ENCODE assay signal across 7 mouse cellular contexts in the genomic region with DNA sequence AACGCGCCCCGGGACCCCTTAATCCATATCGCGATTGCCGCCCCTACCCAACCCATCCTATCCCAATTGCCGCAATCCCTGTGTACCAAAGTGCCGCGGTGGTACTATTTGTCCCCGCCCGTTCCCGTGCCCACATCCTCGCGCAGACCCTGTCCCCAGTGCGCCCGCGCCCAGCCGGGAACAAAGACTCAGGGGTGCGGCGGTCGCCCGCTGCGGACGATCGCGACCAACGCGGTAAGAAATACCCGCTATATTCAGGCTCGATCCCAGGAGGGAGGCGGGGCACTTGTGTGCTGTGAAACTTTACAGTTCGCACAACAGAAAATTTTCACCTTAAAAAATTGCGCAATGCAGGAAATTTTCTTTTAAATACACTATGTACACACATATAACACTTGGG. TPM values are rescaled to one million over a fixed set of nuclear protein-coding genes. Genes with fewer than 3 reads are reported as not detected.
DNase-seq lines count a peak whose midpoint lies in the region; ATAC-seq and TF ChIP-seq lines count a peak whose summit lies in the region.

No protein-coding gene starts in this region.

- peaks cover 7% of the 10 kb centered on the region; the same call in 1 of the 2 replicates for H3K4me1 ChIP-seq in neural tube, embryonic 11.5 days (ENCODE audit: control insufficient read depth, insufficient read depth, low read length)
- peaks cover 55% of the 10 kb centered on the region for H3K4me1 ChIP-seq in forebrain, embryonic 12.5 days
- peaks cover 47% of the 10 kb centered on the region for H3K4me1 ChIP-seq in limb, embryonic 15.5 days
- H3K4me1 ChIP-seq in stomach, postnatal 0 days (replicated peaks; ENCODE audit: control insufficient read depth, insufficient read depth), result no peaks in the 10 kb centered on the region; the same call in none of the 2 replicates

- ATAC-seq in neural tube, embryonic 11.5 days (ENCODE audit: insufficient read depth, low FRiP score, low TSS enrichment), result 0 out of 2 replicates have a peak, but pooled peaks have one; percentile 8
- peak; percentile 17 for ATAC-seq in forebrain, embryonic 12.5 days (ENCODE audit: low FRiP score)
- ATAC-seq in limb, embryonic 15.5 days (ENCODE audit: insufficient number of reproducible peaks, low FRiP score, low TSS enrichment, low read depth), result no peak
- ATAC-seq in stomach, postnatal 0 days (ENCODE audit: low FRiP score, low TSS enrichment), result no peak

- 50% methylated on average over 33 of the region's 33 CpGs for WGBS in neural tube, embryonic 11.5 days
- WGBS in forebrain, embryonic 12.5 days, result 39% methylated on average over 33 of the region's 33 CpGs
- 59% methylated on average over 33 of the region's 33 CpGs for WGBS in limb, embryonic 15.5 days
- 53% methylated on average over 33 of the region's 33 CpGs for WGBS in stomach, postnatal 0 days

- peaks cover 8% of the 10 kb centered on the region for H3K9me3 ChIP-seq in neural tube, embryonic 11.5 days (ENCODE audit: control insufficient read depth, low read length)
- peaks cover 33% of the 10 kb centered on the region for H3K9me3 ChIP-seq in forebrain, embryonic 12.5 days
- H3K9me3 ChIP-seq in limb, embryonic 15.5 days, result peaks cover 25% of the 10 kb centered on the region; the same call in 1 of the 2 replicates
- H3K9me3 ChIP-seq in stomach, postnatal 0 days (ENCODE audit: control insufficient read depth, low read length), result 0 out of 2 replicates have a peak, but pooled peaks cover 7% of the 10 kb centered on the region

- peak overlapping the region; percentile 84 for H3K27ac ChIP-seq in neural tube, embryonic 11.5 days (ENCODE audit: low read depth, low read length)
- peak overlapping the region; percentile 93 for H3K27ac ChIP-seq in forebrain, embryonic 12.5 days
- H3K27ac ChIP-seq in limb, embryonic 15.5 days, result peak overlapping the region; percentile 40
- H3K27ac ChIP-seq in stomach, postnatal 0 days (replicated peaks), result no peak overlapping the region

- peak overlapping the region; percentile 54 for H3K4me3 ChIP-seq in neural tube, embryonic 11.5 days (ENCODE audit: low read depth, low read length)
- H3K4me3 ChIP-seq in forebrain, embryonic 12.5 days (replicated peaks), result peak overlapping the region; percentile 60
- H3K4me3 ChIP-seq in limb, embryonic 15.5 days, result peak overlapping the region; percentile 46
- peak overlapping the region; percentile 39 for H3K4me3 ChIP-seq in stomach, postnatal 0 days (ENCODE audit: low read depth, low read length)

- H3K9ac ChIP-seq in neural tube, embryonic 11.5 days (ENCODE audit: low read length), result peak overlapping the region; percentile 85
- H3K9ac ChIP-seq in forebrain, embryonic 12.5 days, result peak overlapping the region; percentile 81
- peak overlapping the region; percentile 28; the same call in 1 of the 2 replicates for H3K9ac ChIP-seq in limb, embryonic 15.5 days
- H3K9ac ChIP-seq in stomach, postnatal 0 days (ENCODE audit: low read length), result peak overlapping the region; percentile 43

- DNase-seq in neural tube, embryonic 11.5 days (ENCODE audit: low spot score), result no peak
- DNase-seq in neural tube, embryonic 10.5 days (ENCODE audit: extremely low spot score, low spot score), result no peak
- DNase-seq in stomach, postnatal 0 days (ENCODE audit: low spot score), result no peak
- DNase-seq in adrenal gland, adult 2 months, result no peak
- no peak for DNase-seq in yolk sac, embryonic 10.5 days (ENCODE audit: low spot score)

- no peaks in the 10 kb centered on the region for H3K27me3 ChIP-seq in neural tube, embryonic 11.5 days (ENCODE audit: control insufficient read depth, insufficient read depth, low read length)
- H3K27me3 ChIP-seq in forebrain, embryonic 12.5 days, result no peaks in the 10 kb centered on the region
- H3K27me3 ChIP-seq in limb, embryonic 15.5 days, result no peaks in the 10 kb centered on the region
- H3K27me3 ChIP-seq in stomach, postnatal 0 days (ENCODE audit: control insufficient read depth, insufficient read depth, low read length), result no peaks in the 10 kb centered on the region

- TF ChIP-seq CTCF in stomach, postnatal 0 days (IDR thresholded peaks at IDR 0.05; ENCODE audit: low read depth), result no peak

- peaks cover 16% of the 10 kb centered on the region for H3K36me3 ChIP-seq in neural tube, embryonic 11.5 days (ENCODE audit: control insufficient read depth, insufficient read depth, low read length)
- H3K36me3 ChIP-seq in forebrain, embryonic 12.5 days (replicated peaks), result peaks cover 84% of the 10 kb centered on the region
- H3K36me3 ChIP-seq in limb, embryonic 15.5 days, result peaks cover 68% of the 10 kb centered on the region
- H3K36me3 ChIP-seq in stomach, postnatal 0 days (ENCODE audit: control insufficient read depth, insufficient read depth, low read length), result peaks cover 7% of the 10 kb centered on the region; the same call in 1 of the 2 replicates

- TF ChIP-seq EP300 in stomach, postnatal 0 days (optimal IDR thresholded peaks at IDR 0.05), result no peak

- H3K4me2 ChIP-seq in neural tube, embryonic 11.5 days (ENCODE audit: low read depth), result peak overlapping the region; percentile 69
- peak overlapping the region; percentile 36 for H3K4me2 ChIP-seq in forebrain, embryonic 12.5 days
- peak overlapping the region; percentile 67 for H3K4me2 ChIP-seq in limb, embryonic 15.5 days
- H3K4me2 ChIP-seq in stomach, postnatal 0 days (replicated peaks; ENCODE audit: low read depth), result peak overlapping the region; percentile 66

RNA-seq across cellular contexts. Expression of gene Nnat, which starts 0.4 kb away (rescaled TPM):
- 1,357 and 1,505 TPM in 2 replicates for polyA plus RNA-seq in neural tube, embryonic 11.5 days (2014; fragmentation: Nextera tagmentation; extraction: Ambion mirVana)
- polyA plus RNA-seq in forebrain, embryonic 12.5 days (2016; fragmentation: Nextera tagmentation; extraction: Ambion mirVana), result 5,265 and 5,863 TPM in 2 replicates
- polyA plus RNA-seq in limb, embryonic 15.5 days (2015; fragmentation: Nextera tagmentation; extraction: Ambion mirVana), result 233 and 285 TPM in 2 replicates
- polyA plus RNA-seq in stomach, postnatal 0 days (2015; fragmentation: Nextera tagmentation; extraction: Ambion mirVana), result 137 and 150 TPM in 2 replicates
- 10 to 100 TPM; 32.4 to 94.3 TPM for total RNA-seq in adrenal gland, adult 2 months (2021)
- 111 and 203 TPM in 2 replicates for polyA plus RNA-seq in adrenal gland, adult 2 months (2012; rRNA removed)

RNA-seq across cellular contexts. Expression of gene Blcap, which starts 10.8 kb away (rescaled TPM):
- 99.5 and 105 TPM in 2 replicates for polyA plus RNA-seq in neural tube, embryonic 11.5 days (2014; fragmentation: Nextera tagmentation; extraction: Ambion mirVana)
- polyA plus RNA-seq in forebrain, embryonic 12.5 days (2016; fragmentation: Nextera tagmentation; extraction: Ambion mirVana), result 144 and 156 TPM in 2 replicates
- polyA plus RNA-seq in limb, embryonic 15.5 days (2015; fragmentation: Nextera tagmentation; extraction: Ambion mirVana), result 54.3 and 54.5 TPM in 2 replicates
- 28.9 and 30.0 TPM in 2 replicates for polyA plus RNA-seq in stomach, postnatal 0 days (2015; fragmentation: Nextera tagmentation; extraction: Ambion mirVana)
- 10 to 100 TPM; 66.3 to 98.1 TPM for total RNA-seq in adrenal gland, adult 2 months (2021)
- 42.8 and 47.8 TPM in 2 replicates for polyA plus RNA-seq in adrenal gland, adult 2 months (2012; rRNA removed)

Comparison
In these comparisons a context has a peak if more than half of its experiments do, and no peak if none do; other contexts are left out.
1. ATAC-seq: peak in neural tube, embryonic 11.5 days (single experiment) and forebrain, embryonic 12.5 days (single experiment); none in limb, embryonic 15.5 days (single experiment) and stomach, postnatal 0 days (single experiment).
2. H3K9ac ChIP-seq: peak in every context shown above with its lines; median percentile 85 in neural tube, embryonic 11.5 days; 81 in forebrain, embryonic 12.5 days; 43 in stomach, postnatal 0 days; 28 in limb, embryonic 15.5 days.
3. Peak in every context shown above with its lines, with median percentiles within 50 percentile points of each other: H3K4me2 ChIP-seq and H3K4me3 ChIP-seq.